Mouse (Mus musculus): ENCODE data around the gene Sptbn4. TPM values are rescaled to one million over a fixed set of nuclear protein-coding genes. Genes with fewer than 3 reads are reported as not detected.
A peak's percentile ranks its signal among the peaks of the same experiment; 100 is the strongest.

The Sptbn4 gene
- polyA plus RNA-seq, 1 experiment = 0.48 TPM

DNA sequence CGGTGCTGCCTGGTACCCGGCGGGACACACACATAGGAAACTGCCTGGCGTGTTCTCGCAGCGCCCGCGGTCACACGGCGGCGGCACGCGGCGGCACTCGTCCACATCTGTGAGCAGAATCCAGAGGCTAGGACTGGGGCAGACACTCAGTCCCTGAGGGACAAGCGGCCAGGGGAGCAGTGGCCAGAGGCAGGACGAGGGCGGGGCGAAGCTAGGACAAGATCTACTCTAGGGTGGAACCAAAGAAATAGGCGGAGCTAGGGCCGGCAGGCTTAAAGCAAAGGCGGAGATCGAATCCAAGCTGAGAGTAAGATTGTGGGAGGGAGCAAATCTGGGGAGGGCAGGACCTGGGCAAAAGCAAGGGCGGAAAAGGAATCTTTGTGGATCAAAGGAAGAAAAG, 121.8 kb downstream of the Sptbn4 start:
- no peak for TF ChIP-seq POLR2A (IDR thresholded peaks at IDR 0.05; ENCODE audit: borderline replicate concordance, low read depth, low read length)
- TF ChIP-seq CTCF (IDR thresholded peaks at IDR 0.05; ENCODE audit: low read depth, low read length) = no peak
- H3K4me1 ChIP-seq (ENCODE audit: control insufficient read depth, insufficient read depth, low read length) = peaks cover 13% of the 10 kb centered on the region
- no peak overlapping the region for H3K27ac ChIP-seq (ENCODE audit: insufficient read depth, low read depth, low read length)
- peak overlapping the region; percentile 34 for H3K4me3 ChIP-seq (ENCODE audit: insufficient read depth, low read length)

GRCm38 (mm10) chr7:27324928-27325327, 122.6 kb downstream of the Sptbn4 start:
- H3K4me1 ChIP-seq (ENCODE audit: control insufficient read depth, insufficient read depth, low read length) = peaks cover 10% of the 10 kb centered on the region
- TF ChIP-seq POLR2A (IDR thresholded peaks at IDR 0.05; ENCODE audit: borderline replicate concordance, low read depth, low read length) (no peak), CTCF (IDR thresholded peaks at IDR 0.05; ENCODE audit: low read depth, low read length) (no peak)
- no peak overlapping the region for H3K4me3 ChIP-seq (ENCODE audit: insufficient read depth, low read length)
- no peak overlapping the region for H3K27ac ChIP-seq (ENCODE audit: insufficient read depth, low read depth, low read length)

DNA sequence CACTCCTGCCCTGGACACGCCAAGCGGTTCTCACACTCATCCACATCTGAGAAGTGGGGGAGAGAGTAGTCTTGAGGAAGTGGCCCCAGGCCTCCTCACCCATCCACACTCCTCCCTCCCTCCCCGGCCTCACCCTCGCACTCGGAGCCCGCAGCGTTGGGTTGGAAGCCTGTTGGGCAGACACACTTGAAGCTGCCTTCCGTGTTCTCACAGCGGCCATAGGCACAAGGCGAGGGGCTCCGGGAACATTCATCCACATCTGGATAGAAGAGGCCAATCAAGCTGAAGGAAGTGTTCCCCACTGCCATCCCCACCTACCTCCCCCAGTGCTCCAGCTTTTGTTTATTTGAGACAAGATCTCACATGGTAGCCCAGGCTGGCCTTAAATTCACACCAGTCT, 123.3 kb downstream of the Sptbn4 start:
- Histone ChIP-seq H3K4me3 (ENCODE audit: insufficient read depth, low read length) (no peak overlapping the region), H3K4me1 (ENCODE audit: control insufficient read depth, insufficient read depth, low read length) (peaks cover 10% of the 10 kb centered on the region), H3K27ac (ENCODE audit: insufficient read depth, low read depth, low read length) (no peak overlapping the region)
- TF ChIP-seq POLR2A (IDR thresholded peaks at IDR 0.05; ENCODE audit: borderline replicate concordance, low read depth, low read length) (no peak), CTCF (IDR thresholded peaks at IDR 0.05; ENCODE audit: low read depth, low read length) (no peak)

GRCm38 (mm10) chr7:27323001-27323400, 124.5 kb downstream of the Sptbn4 start:
- Histone ChIP-seq H3K27ac (ENCODE audit: insufficient read depth, low read depth, low read length) (no peak overlapping the region), H3K4me3 (ENCODE audit: insufficient read depth, low read length) (no peak overlapping the region), H3K4me1 (ENCODE audit: control insufficient read depth, insufficient read depth, low read length) (peaks cover 8% of the 10 kb centered on the region)
- TF ChIP-seq POLR2A (IDR thresholded peaks at IDR 0.05; ENCODE audit: borderline replicate concordance, low read depth, low read length) (no peak), CTCF (IDR thresholded peaks at IDR 0.05; ENCODE audit: low read depth, low read length) (no peak)

DNA sequence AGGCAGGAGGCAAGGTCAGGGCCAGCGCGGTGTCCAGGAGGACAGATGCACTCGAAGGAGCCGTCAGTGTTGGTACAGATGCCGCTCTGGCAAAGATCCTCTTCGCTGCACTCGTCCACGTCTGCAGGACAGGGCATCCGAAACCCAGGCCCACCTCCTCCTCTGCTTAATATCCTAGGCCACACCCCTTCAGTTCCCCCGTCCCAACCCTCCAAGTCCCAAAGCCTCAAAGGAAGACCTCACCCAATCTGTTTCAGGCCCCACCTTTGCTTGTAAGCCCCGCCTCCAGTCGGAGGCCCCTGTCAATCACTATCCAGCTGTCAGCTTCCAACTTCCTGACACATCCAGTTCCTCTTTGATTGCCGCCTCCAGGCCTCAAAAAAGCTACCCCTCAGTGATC, 125.2 kb downstream of the Sptbn4 start:
- Histone ChIP-seq H3K4me1 (ENCODE audit: control insufficient read depth, insufficient read depth, low read length) (peaks cover 8% of the 10 kb centered on the region), H3K4me3 (ENCODE audit: insufficient read depth, low read length) (no peak overlapping the region), H3K27ac (ENCODE audit: insufficient read depth, low read depth, low read length) (no peak overlapping the region)
- TF ChIP-seq CTCF (IDR thresholded peaks at IDR 0.05; ENCODE audit: low read depth, low read length) = no peak
- no peak for TF ChIP-seq POLR2A (IDR thresholded peaks at IDR 0.05; ENCODE audit: borderline replicate concordance, low read depth, low read length)

DNA sequence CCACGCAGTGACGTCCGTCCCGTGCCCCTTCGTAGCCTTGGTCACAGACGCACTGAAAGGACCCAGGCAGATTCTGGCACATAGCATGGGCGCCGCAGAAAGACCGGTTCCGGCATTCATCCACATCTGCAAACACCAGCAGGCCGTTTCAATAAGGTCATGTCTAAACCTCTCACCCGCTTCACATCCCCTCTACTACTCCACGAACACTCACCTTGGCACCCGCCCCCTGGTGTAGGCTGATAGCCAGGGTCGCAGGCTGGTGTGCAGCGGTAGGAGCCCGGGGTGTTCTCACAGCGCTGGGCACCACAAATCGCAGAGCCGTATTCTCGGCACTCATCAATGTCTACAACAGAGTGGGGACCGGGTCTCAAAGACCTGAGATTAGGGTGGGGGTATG, 128.1 kb downstream of the Sptbn4 start:
- Histone ChIP-seq H3K4me3 (ENCODE audit: insufficient read depth, low read length) (no peak overlapping the region), H3K4me1 (ENCODE audit: control insufficient read depth, insufficient read depth, low read length) (peaks cover 3% of the 10 kb centered on the region), H3K27ac (ENCODE audit: insufficient read depth, low read depth, low read length) (no peak overlapping the region)
- TF ChIP-seq POLR2A (IDR thresholded peaks at IDR 0.05; ENCODE audit: borderline replicate concordance, low read depth, low read length) (no peak), CTCF (IDR thresholded peaks at IDR 0.05; ENCODE audit: low read depth, low read length) (no peak)

- TF ChIP-seq CTCF (IDR thresholded peaks at IDR 0.05; ENCODE audit: low read depth, low read length) (no peak), POLR2A (IDR thresholded peaks at IDR 0.05; ENCODE audit: borderline replicate concordance, low read depth, low read length) (no peak)
- H3K4me1 ChIP-seq (ENCODE audit: control insufficient read depth, insufficient read depth, low read length) = no peaks in the 10 kb centered on the region
- no peak overlapping the region for H3K4me3 ChIP-seq (ENCODE audit: insufficient read depth, low read length)
- H3K27ac ChIP-seq (ENCODE audit: insufficient read depth, low read depth, low read length) = no peak overlapping the region
Measured at GRCm38 (mm10) chr7:27315958-27316357, 131.5 kb downstream of the Sptbn4 start.

- Histone ChIP-seq H3K4me1 (ENCODE audit: control insufficient read depth, insufficient read depth, low read length) (no peaks in the 10 kb centered on the region), H3K27ac (ENCODE audit: insufficient read depth, low read depth, low read length) (no peak overlapping the region), H3K4me3 (ENCODE audit: insufficient read depth, low read length) (no peak overlapping the region)
- TF ChIP-seq CTCF (IDR thresholded peaks at IDR 0.05; ENCODE audit: low read depth, low read length) (no peak; the same call in 1 of the 2 replicates), POLR2A (IDR thresholded peaks at IDR 0.05; ENCODE audit: borderline replicate concordance, low read depth, low read length) (no peak)
Measured at GRCm38 (mm10) chr7:27314393-27314792, 133.1 kb downstream of the Sptbn4 start.

DNA sequence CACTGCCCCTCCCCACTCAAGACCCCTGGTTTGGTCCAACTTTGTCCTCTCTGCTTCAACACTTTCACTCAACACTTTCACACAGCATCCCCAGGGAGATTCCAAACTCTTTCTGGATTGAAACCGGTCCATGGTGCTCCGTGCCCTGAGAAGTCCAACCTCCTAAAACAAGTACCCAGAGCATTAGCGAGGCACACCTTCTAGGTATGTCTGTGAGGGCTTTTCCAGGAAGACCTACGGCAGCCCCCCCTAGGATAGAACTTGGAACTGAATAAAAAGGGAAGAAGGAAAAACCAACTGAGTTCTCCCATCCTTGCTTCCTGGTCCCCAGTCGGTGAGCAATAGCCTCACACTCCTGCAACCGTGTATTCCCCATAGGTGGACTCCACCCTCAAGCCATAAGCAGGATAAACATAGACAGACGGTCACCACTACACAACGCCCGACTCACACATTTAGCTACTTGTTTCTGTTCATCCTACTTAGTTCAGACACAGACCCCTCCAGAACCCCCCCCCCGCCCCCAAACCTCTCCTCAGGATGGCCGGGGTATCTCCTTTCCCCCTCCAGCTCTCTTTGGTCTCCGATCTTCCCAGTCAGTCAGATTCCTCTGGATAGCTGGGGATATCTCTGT, 135.7 kb downstream of the Sptbn4 start:
- Histone ChIP-seq H3K4me1 (ENCODE audit: control insufficient read depth, insufficient read depth, low read length) (no peaks in the 10 kb centered on the region), H3K27ac (ENCODE audit: insufficient read depth, low read depth, low read length) (no peak overlapping the region), H3K4me3 (ENCODE audit: insufficient read depth, low read length) (no peak overlapping the region)
- TF ChIP-seq CTCF (IDR thresholded peaks at IDR 0.05; ENCODE audit: low read depth, low read length) (no peak), POLR2A (IDR thresholded peaks at IDR 0.05; ENCODE audit: borderline replicate concordance, low read depth, low read length) (no peak)

DNA sequence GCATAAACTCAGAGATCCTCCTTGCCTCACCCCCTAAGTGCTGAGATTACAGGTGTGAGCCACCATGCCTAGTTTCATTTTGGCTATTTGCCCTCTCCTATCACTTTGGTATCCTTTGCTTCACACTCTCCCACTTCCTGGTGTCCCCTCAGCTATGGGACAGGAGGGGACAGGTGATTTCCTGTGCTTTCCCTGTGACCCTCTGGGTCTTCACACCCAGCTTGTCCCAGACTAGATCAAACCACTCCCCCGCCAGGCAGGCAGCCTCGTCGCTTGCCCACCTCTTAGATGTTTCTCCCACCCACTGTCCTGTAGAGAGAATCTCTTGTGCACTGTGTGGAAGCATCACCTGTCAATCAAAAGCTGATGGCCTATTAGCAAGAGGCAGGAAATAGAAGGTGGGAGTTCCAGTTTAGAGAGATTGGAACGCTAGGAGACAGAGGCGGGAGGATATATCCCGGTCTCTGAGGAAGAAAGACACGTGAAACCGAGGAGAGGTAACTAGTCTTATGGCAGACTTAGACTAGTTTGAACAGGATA, 136.4 kb downstream of the Sptbn4 start:
- TF ChIP-seq POLR2A (IDR thresholded peaks at IDR 0.05; ENCODE audit: borderline replicate concordance, low read depth, low read length) (no peak), CTCF (IDR thresholded peaks at IDR 0.05; ENCODE audit: low read depth, low read length) (no peak)
- Histone ChIP-seq H3K27ac (ENCODE audit: insufficient read depth, low read depth, low read length) (no peak overlapping the region), H3K4me3 (ENCODE audit: insufficient read depth, low read length) (no peak overlapping the region), H3K4me1 (ENCODE audit: control insufficient read depth, insufficient read depth, low read length) (no peaks in the 10 kb centered on the region)
